Mouse (Mus musculus): ENCODE data around the gene Gdf2.
A peak's percentile ranks its signal among the peaks of the same experiment; 100 is the strongest.

The Gdf2 gene

GRCm38 (mm10) chr14:33940739-33941138 lies at the start of gene Gdf2:
Gdf2 (plus strand) TSS chr14:33941039.
- DNase-seq (ENCODE audit: low read depth, low spot score) = no peak

- no peak for DNase-seq (ENCODE audit: low read depth, low spot score)
These were observed 49.3 kb upstream of the Gdf2 start for GRCm38 (mm10) chr14:33891507-33891906.

- no peak for DNase-seq (ENCODE audit: low read depth, low spot score)
These were observed 45.1 kb upstream of the Gdf2 start for GRCm38 (mm10) chr14:33895777-33896176.

- peak; percentile 67 for DNase-seq (ENCODE audit: low read depth, low spot score)
These were observed 44.1 kb upstream of the Gdf2 start for GRCm38 (mm10) chr14:33896628-33897300.

GRCm38 (mm10) chr14:33902783-33903182 lies 38.1 kb upstream of the Gdf2 start:
- no peak for DNase-seq (ENCODE audit: low read depth, low spot score)

- DNase-seq (ENCODE audit: low read depth, low spot score) = no peak
These were observed 37.6 kb upstream of the Gdf2 start for GRCm38 (mm10) chr14:33903199-33903598.

GRCm38 (mm10) chr14:33904851-33905250 lies 36.0 kb upstream of the Gdf2 start:
- DNase-seq (ENCODE audit: low read depth, low spot score) = no peak

- DNase-seq (ENCODE audit: low read depth, low spot score) = peak; percentile 49
These were observed 27.1 kb upstream of the Gdf2 start for GRCm38 (mm10) chr14:33913727-33914126.

- DNase-seq (ENCODE audit: low read depth, low spot score) = no peak
These were observed 26.6 kb upstream of the Gdf2 start for GRCm38 (mm10) chr14:33914206-33914605.

- peak; percentile 53 for DNase-seq (ENCODE audit: low read depth, low spot score)
These were observed 19.9 kb upstream of the Gdf2 start for GRCm38 (mm10) chr14:33920727-33921559.

- DNase-seq (ENCODE audit: low read depth, low spot score) = no peak
These were observed 18.1 kb upstream of the Gdf2 start for GRCm38 (mm10) chr14:33922771-33923167.

GRCm38 (mm10) chr14:33923168-33924070 lies 17.4 kb upstream of the Gdf2 start, which contains the start of gene Gdf10:
Gdf10 (plus strand) TSS chr14:33923587.
- peak; percentile 37 for DNase-seq (ENCODE audit: low read depth, low spot score)

- DNase-seq (ENCODE audit: low read depth, low spot score) = no peak
These were observed 9.0 kb upstream of the Gdf2 start for GRCm38 (mm10) chr14:33931853-33932252.

GRCm38 (mm10) chr14:33932935-33933703 lies 7.7 kb upstream of the Gdf2 start:
- peak; percentile 67 for DNase-seq (ENCODE audit: low read depth, low spot score)

GRCm38 (mm10) chr14:33933778-33934317 lies 7.0 kb upstream of the Gdf2 start:
- DNase-seq (ENCODE audit: low read depth, low spot score) = peak; percentile 60

GRCm38 (mm10) chr14:33939117-33939516 lies 1.7 kb upstream of the Gdf2 start:
- DNase-seq (ENCODE audit: low read depth, low spot score) = peak; percentile 62

- DNase-seq (ENCODE audit: low read depth, low spot score) = no peak
These were observed 1.4 kb downstream of the Gdf2 start for GRCm38 (mm10) chr14:33942222-33942621.

- no peak for DNase-seq (ENCODE audit: low read depth, low spot score)
These were observed 5.3 kb downstream of the Gdf2 start for GRCm38 (mm10) chr14:33946125-33946524.

- DNase-seq (ENCODE audit: low read depth, low spot score) = no peak
These were observed 11.6 kb downstream of the Gdf2 start for GRCm38 (mm10) chr14:33952233-33952981.

GRCm38 (mm10) chr14:33953761-33954160 lies 12.9 kb downstream of the Gdf2 start, which contains the start of gene Rbp3:
Rbp3 (plus strand) TSS chr14:33954003.
- no peak for DNase-seq (ENCODE audit: low read depth, low spot score)
